Mouse (Mus musculus): Measurements from ENCODE around the gene Adad2.

GRCm38 (mm10) chr8:119625788-119626187, 13.2 kb downstream of the Adad2 start:
- no peak for TF ChIP-seq CTCF (IDR thresholded peaks at IDR 0.05; ENCODE audit: borderline replicate concordance, insufficient read depth, low read depth, low read length)
- TF ChIP-seq POLR2A (IDR thresholded peaks at IDR 0.05; ENCODE audit: borderline replicate concordance, insufficient read depth, low read length) = no peak
